Mouse (Mus musculus) forebrain, embryonic 14.5 days (tissue): ENCODE results near the gene Pdgfd. TPM values are rescaled to one million over a fixed set of nuclear protein-coding genes. Genes with fewer than 3 reads are reported as not detected.

Experiments used
- ATAC-seq: fragments of 200-750 bp; cut with Nextera tagmentation; 2 replicates; pipeline ENCODE4 v1.8.0; 2017; ENCODE audit warnings: mild to moderate bottlenecking, moderate library complexity
- DNase-seq: peaks from one replicate; pipeline ENCODE4 v3.0.0-alpha.2; 2015; ENCODE audit warnings: low spot score
- H3K27ac ChIP-seq: fragments of 300-500 bp; sonication (generic); 2 replicates; pipeline ENCODE4 v1.5.1; 2014; ENCODE audit warnings: low read depth, mild to moderate bottlenecking, control low read depth, low read length, moderate library complexity
- H3K27me3 ChIP-seq: fragments of 300-500 bp; sonication (generic); replicated peaks from 2 replicates; pipeline ENCODE4 v1.6.1; 2014; ENCODE audit warnings: low read length, control low read depth, mixed read lengths; ENCODE audit not compliant: control insufficient read depth, insufficient read depth
- H3K36me3 ChIP-seq: fragments of 300-500 bp; sonication (generic); 2 replicates; pipeline ENCODE4 v1.6.1; 2014; ENCODE audit warnings: low read length, control low read depth; ENCODE audit not compliant: control insufficient read depth, insufficient read depth
- H3K4me1 ChIP-seq: fragments of 300-500 bp; sonication (generic); 2 replicates; pipeline ENCODE4 v1.6.1; 2014; ENCODE audit warnings: antibody characterized with exemption, low read length, control low read depth; ENCODE audit not compliant: control insufficient read depth, insufficient read depth
- H3K4me2 ChIP-seq: fragments of 300-500 bp; sonication (generic); 2 replicates; pipeline ENCODE4 v1.6.1; 2014; ENCODE audit warnings: mild to moderate bottlenecking, control low read depth, low read length
- H3K4me3 ChIP-seq: fragments of 300-500 bp; sonication (generic); 2 replicates; pipeline ENCODE4 v1.5.1; 2014; ENCODE audit warnings: low read depth, low read length, control low read depth
- H3K9ac ChIP-seq: fragments of 300-500 bp; sonication (generic); 2 replicates; pipeline ENCODE4 v1.6.1; 2014; ENCODE audit warnings: mild to moderate bottlenecking, low read length, control low read depth, moderate library complexity
- H3K9me3 ChIP-seq: fragments of 300-500 bp; sonication (generic); replicated peaks from 2 replicates; pipeline ENCODE4 v1.6.1; 2016; ENCODE audit warnings: low read length, control low read depth, mixed read lengths; ENCODE audit not compliant: control insufficient read depth
- WGBS: fragments of 180-500 bp; shearing (Covaris S2); extraction: QIAGEN DNeasy Blood & Tissue Kit; methylation state at CpG from one replicate; pipeline ENCODE4 v1.1.7; 2014; 5-methylcytosine and 5-hydroxymethylcytosine counted together
- polyA plus RNA-seq: library from polyadenylated mRNA; unstranded; fragments of >200 nt; fragmentation: Nextera tagmentation; extraction: Ambion mirVana; gene quantifications from 2 replicates; pipeline ENCODE4 v1.2.1, GENCODE M21; 2014

Pdgfd gene
- polyA plus RNA-seq, 1 experiment from 2014 or later = 2.3 TPM

DNA sequence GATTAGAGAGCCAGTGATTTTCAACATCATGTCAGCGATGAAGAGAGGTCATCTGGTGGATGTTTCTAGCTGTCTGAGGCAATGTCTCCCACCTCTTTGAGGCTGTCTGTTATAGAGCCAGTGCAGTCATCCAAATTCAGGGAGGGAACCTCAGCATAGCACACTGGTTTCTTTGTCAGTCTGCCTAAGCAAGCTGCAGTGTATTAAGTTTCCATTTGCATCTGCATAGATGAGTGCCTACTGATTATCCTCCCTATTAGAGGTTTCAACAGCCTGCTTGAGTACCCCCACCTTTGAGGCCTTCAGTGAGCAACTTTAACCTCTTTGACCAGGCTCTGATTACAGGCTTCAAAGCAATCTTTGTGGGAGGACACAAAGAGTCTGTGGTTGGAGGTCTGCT is 118.4 kb downstream of the Pdgfd start:
- ATAC-seq (peak; percentile 50), DNase-seq (peak; percentile 2)
- Histone ChIP-seq H3K4me1 (no peaks in the 10 kb centered on the region), H3K4me2 (no peak overlapping the region), H3K27ac (no peak overlapping the region), H3K9me3 (no peaks in the 10 kb centered on the region), H3K4me3 (no peak overlapping the region), H3K27me3 (no peaks in the 10 kb centered on the region), H3K9ac (no peak overlapping the region), H3K36me3 (no peaks in the 10 kb centered on the region)
- 7% methylated on average over 1 of the region's 1 CpGs for whole genome bisulfite sequencing

DNA sequence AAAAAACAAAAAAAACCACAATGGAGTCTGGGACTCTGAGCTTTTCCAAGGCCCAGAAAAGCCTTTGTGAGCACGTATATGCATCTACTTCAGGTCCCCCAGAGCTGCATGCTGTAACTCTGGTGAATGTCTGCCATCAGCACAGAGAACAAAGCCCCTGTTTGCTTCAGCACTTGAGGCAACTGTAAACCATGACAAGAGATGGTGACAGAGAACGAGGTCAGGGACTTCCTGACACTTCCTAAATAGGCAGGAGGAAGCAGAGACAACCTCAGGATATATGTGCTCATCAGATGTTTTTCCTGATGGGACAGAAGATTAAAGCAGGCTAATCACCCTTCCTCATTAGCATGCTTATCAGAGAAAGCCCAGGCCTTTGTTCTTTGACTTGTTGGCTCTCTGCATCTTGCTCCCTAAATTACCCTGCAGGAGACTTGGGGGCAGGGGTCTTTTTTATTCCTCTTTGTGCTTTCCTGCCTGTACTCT is 120.9 kb downstream of the Pdgfd start:
- no peaks in the 10 kb centered on the region for H3K36me3 ChIP-seq
- no peaks in the 10 kb centered on the region for H3K27me3 ChIP-seq
- ATAC-seq (0 out of 2 replicates have a peak, but pooled peaks have one; percentile 40), DNase-seq (no peak)
- H3K9me3 ChIP-seq = no peaks in the 10 kb centered on the region
- no peaks in the 10 kb centered on the region for H3K4me1 ChIP-seq
- no peak overlapping the region for H3K4me3 ChIP-seq
- H3K27ac ChIP-seq = no peak overlapping the region
- no peak overlapping the region for H3K4me2 ChIP-seq
- WGBS = 4% methylated on average over 2 of the region's 2 CpGs
- H3K9ac ChIP-seq = no peak overlapping the region

DNA sequence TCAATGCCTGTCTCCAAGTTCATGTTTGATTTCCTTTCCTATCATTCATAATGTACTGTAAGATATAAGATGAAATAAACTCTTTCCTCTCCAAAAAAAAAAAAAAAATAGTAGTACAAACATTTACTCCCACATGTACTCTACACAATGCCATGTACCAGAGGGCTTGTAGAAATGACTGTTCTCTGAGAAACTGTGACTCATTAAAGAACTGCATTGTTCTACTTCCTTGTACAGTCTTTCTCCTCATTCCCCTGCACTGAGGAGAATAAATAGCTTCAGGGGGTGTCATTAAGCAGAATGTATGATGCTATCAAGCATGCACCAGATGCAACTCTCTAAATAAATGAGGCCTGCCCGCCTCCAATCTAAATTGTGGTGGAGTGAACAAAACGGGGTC is 130.2 kb downstream of the Pdgfd start:
- 46% methylated on average over 2 of the region's 2 CpGs for WGBS
- DNase-seq (no peak), ATAC-seq (no peak)
- no peaks in the 10 kb centered on the region for H3K9me3 ChIP-seq
- no peaks in the 10 kb centered on the region for H3K36me3 ChIP-seq
- H3K4me1 ChIP-seq = no peaks in the 10 kb centered on the region
- no peaks in the 10 kb centered on the region for H3K27me3 ChIP-seq
- H3K27ac ChIP-seq = no peak overlapping the region
- H3K9ac ChIP-seq = no peak overlapping the region
- H3K4me3 ChIP-seq = no peak overlapping the region
- no peak overlapping the region for H3K4me2 ChIP-seq

DNA sequence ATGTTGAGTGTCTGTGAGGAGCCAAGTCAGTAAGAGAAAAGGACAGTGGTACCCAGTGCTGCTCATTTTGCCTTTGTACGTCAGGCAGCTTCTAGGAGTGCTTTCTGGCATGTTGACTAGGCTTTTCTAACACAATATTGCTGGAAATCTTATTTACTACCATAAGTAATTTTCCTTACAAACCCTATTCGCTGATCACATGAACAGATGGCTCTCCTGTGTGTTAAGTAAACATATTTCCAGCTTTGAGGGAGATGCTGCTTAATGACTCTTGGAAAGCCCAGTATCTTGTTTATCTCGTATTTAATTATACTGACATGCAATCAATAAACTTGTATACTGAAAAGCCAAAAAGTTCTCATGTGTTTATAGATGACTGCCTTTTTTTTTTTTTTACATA is 133.7 kb downstream of the Pdgfd start:
- Histone ChIP-seq H3K4me1 (no peaks in the 10 kb centered on the region), H3K27me3 (no peaks in the 10 kb centered on the region), H3K4me2 (no peak overlapping the region), H3K9ac (no peak overlapping the region), H3K9me3 (no peaks in the 10 kb centered on the region), H3K27ac (no peak overlapping the region), H3K4me3 (no peak overlapping the region), H3K36me3 (no peaks in the 10 kb centered on the region)
- ATAC-seq (no peak), DNase-seq (peak; percentile 50)
- WGBS = 77% methylated on average over 3 of the region's 3 CpGs

DNA sequence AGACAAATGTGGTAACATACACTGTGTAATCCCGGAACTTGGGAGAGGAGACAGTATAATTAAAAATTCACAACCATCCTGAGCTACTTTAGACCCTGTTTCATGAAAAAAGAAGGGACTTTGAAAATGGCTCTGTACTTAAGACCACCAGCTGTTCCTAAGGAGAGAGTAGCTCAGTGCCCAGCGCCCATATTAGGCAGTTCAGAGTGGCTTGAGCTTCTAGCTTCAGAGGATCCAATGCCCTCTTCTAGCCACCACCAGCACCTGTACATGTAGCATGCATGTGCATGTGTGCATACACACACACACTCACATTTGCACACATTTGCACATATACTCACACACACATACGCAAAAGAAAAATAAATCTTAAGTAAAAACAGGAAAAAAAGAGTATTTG is 136.2 kb downstream of the Pdgfd start:
- Histone ChIP-seq H3K4me2 (no peak overlapping the region), H3K4me1 (no peaks in the 10 kb centered on the region), H3K36me3 (no peaks in the 10 kb centered on the region), H3K9ac (no peak overlapping the region), H3K9me3 (no peaks in the 10 kb centered on the region), H3K27me3 (no peaks in the 10 kb centered on the region), H3K27ac (no peak overlapping the region), H3K4me3 (no peak overlapping the region)
- no peak for ATAC-seq
- WGBS = 89% methylated on average over 3 of the region's 3 CpGs
- no peak for DNase-seq

DNA sequence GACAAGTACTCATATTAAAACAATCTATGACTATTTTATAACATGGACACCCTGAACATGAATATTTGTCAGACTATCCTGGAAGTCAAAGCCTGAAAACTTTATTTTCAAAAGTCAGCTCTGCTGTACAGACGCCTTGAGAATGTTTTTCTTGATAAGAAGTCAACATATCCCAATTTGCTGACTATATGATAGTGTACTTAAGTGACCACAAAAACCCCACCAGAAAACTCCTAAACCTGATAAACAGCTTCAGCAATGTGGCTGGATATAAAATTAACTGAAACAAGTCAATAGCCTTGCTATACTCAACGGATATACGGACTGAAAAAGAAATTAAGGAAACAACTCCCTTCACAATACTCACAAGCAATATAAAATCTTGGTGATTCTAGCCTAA is 137.5 kb downstream of the Pdgfd start:
- DNase-seq (no peak), ATAC-seq (no peak)
- no peaks in the 10 kb centered on the region for H3K9me3 ChIP-seq
- WGBS = 97% methylated on average over 3 of the region's 3 CpGs
- no peak overlapping the region for H3K27ac ChIP-seq
- no peaks in the 10 kb centered on the region for H3K36me3 ChIP-seq
- H3K4me1 ChIP-seq = no peaks in the 10 kb centered on the region
- H3K27me3 ChIP-seq = no peaks in the 10 kb centered on the region
- H3K4me2 ChIP-seq = no peak overlapping the region
- no peak overlapping the region for H3K4me3 ChIP-seq
- H3K9ac ChIP-seq = no peak overlapping the region

DNA sequence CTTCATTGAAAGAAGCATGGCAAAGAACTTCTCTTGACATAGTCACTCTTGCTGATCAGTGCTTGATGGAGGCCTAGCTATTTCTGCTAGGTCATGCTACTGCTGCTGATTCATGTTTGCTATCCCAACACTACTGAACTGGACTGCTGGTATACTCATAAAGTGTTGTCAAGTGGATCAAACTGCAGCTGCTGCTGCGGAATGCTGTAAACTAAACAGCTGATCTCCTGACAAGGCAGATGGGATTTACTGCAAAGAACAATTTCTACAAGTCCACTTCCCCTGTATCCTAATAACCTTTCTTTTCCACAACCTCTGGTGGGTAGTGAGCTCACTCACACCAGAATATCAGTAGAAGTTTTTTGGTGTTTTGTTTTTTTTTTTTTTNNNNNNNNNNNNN is 148.7 kb downstream of the Pdgfd start:
- ATAC-seq = no peak
- Histone ChIP-seq H3K4me2 (no peak overlapping the region), H3K9me3 (no peaks in the 10 kb centered on the region), H3K36me3 (no peaks in the 10 kb centered on the region), H3K4me1 (no peaks in the 10 kb centered on the region), H3K4me3 (no peak overlapping the region), H3K27me3 (no peaks in the 10 kb centered on the region), H3K27ac (no peak overlapping the region), H3K9ac (no peak overlapping the region)
- WGBS = 88% methylated on average over 1 of the region's 1 CpGs
- DNase-seq = no peak

DNA sequence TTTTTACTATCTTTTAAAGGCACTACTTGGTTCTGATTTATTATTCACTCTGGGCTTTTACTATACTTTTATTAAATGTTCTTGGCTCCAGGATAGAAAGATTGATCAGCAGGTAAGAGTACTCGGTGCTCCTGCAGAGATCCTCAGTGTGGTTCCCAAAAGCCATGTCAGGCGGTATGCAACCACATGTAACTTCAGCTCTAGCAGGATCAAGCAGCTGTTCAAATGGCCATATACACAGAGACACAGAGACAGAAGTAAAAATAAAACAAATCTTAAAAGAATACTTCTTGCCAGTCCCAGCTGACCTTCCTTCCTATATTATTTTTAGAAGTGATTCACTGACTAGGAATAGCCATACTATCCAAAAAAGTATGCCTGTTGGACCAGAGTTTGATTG is 157.0 kb downstream of the Pdgfd start:
- ATAC-seq (no peak), DNase-seq (no peak)
- Histone ChIP-seq H3K9me3 (no peaks in the 10 kb centered on the region), H3K27ac (no peak overlapping the region), H3K4me1 (no peaks in the 10 kb centered on the region), H3K4me3 (no peak overlapping the region), H3K36me3 (no peaks in the 10 kb centered on the region), H3K27me3 (no peaks in the 10 kb centered on the region), H3K9ac (no peak overlapping the region), H3K4me2 (no peak overlapping the region)
- 85% methylated on average over 2 of the region's 2 CpGs for WGBS

DNA sequence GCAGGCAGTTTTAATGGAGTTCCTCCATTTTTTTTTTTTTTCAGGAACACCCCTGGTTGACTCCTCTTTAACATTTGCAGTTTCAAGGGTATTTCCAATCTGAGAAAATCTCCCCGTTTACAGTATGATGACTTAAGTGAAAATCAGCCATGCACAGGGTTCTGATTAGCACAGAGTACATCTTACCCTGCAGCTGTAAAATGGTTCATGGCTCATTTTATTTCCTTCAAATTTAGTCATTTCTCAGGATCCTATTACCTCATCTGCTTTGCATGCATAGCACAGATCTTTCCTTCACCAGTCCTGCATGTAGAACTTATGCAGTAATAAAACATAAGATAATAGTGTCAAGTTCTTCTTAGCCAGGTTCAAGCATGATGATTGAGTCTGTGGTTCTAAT is 165.1 kb downstream of the Pdgfd start:
- no peak for DNase-seq
- no peak overlapping the region for H3K9ac ChIP-seq
- no peak for ATAC-seq
- no peak overlapping the region for H3K4me2 ChIP-seq
- H3K27me3 ChIP-seq = no peaks in the 10 kb centered on the region
- no peak overlapping the region for H3K27ac ChIP-seq
- H3K36me3 ChIP-seq = no peaks in the 10 kb centered on the region
- H3K4me3 ChIP-seq = no peak overlapping the region
- 80% methylated on average over 1 of the region's 1 CpGs for WGBS
- no peaks in the 10 kb centered on the region for H3K4me1 ChIP-seq
- no peaks in the 10 kb centered on the region for H3K9me3 ChIP-seq
